Mouse (Mus musculus): ENCODE measurements around the gene Slc4a5. TPM values are rescaled to one million over a fixed set of nuclear protein-coding genes. Genes with fewer than 3 reads are reported as not detected.
A peak's percentile ranks its signal among the peaks of the same experiment; 100 is the strongest.

The Slc4a5 gene
- polyA plus RNA-seq, 1 experiment from 2014 or later = 5.0 TPM

GRCm38 (mm10) chr6:83312021-83312420 lies 92.4 kb downstream of the Slc4a5 start:
- no peak for ATAC-seq
- DNase-seq (ENCODE audit: low spot score) = no peak
- Histone ChIP-seq H3K4me1 (ENCODE audit: insufficient read depth, low read depth, low read length) (no peaks in the 10 kb centered on the region; the same call in 1 of the 2 replicates), H3K4me3 (ENCODE audit: low read depth, low read length) (no peak overlapping the region), H3K9ac (replicated peaks; ENCODE audit: low read depth) (no peak overlapping the region), H3K4me2 (replicated peaks; ENCODE audit: low read depth, low read length) (no peak overlapping the region), H3K27me3 (replicated peaks; ENCODE audit: insufficient read depth, low read length) (no peaks in the 10 kb centered on the region), H3K36me3 (ENCODE audit: insufficient read depth, low read length) (no peaks in the 10 kb centered on the region), H3K9me3 (ENCODE audit: low read length) (no peaks in the 10 kb centered on the region), H3K27ac (ENCODE audit: low read length) (no peak overlapping the region)
- WGBS = 78% methylated on average over 7 of the region's 7 CpGs
- no peak for TF ChIP-seq CTCF (IDR thresholded peaks at IDR 0.05)
- no peak for TF ChIP-seq EP300 (IDR thresholded peaks at IDR 0.05)

DNA sequence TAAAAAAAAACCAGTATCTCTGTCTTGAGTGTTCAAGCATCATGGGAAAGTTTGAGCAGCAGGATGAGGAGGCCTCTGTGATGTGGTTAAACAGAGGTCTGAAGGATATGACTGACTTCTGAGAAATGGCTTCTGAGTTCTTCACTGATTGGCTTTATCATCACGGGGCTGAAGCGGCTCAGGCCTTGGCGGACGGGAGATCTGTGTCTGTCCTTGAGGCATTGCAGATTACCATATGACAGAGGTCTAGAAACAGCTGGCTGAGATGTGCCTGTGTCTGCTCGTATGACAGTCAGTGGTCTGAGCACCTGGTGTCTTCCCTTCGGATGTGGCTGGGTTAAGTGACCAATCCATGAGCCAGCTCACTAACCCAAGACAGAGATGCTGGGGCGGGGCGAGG lies 92.9 kb downstream of the Slc4a5 start:
- TF ChIP-seq CTCF (IDR thresholded peaks at IDR 0.05) = no peak
- no peak for TF ChIP-seq EP300 (IDR thresholded peaks at IDR 0.05)
- Histone ChIP-seq H3K4me1 (ENCODE audit: insufficient read depth, low read depth, low read length) (no peaks in the 10 kb centered on the region; the same call in 1 of the 2 replicates), H3K27ac (ENCODE audit: low read length) (no peak overlapping the region), H3K27me3 (replicated peaks; ENCODE audit: insufficient read depth, low read length) (no peaks in the 10 kb centered on the region), H3K9ac (replicated peaks; ENCODE audit: low read depth) (no peak overlapping the region), H3K36me3 (ENCODE audit: insufficient read depth, low read length) (no peaks in the 10 kb centered on the region), H3K4me2 (replicated peaks; ENCODE audit: low read depth, low read length) (no peak overlapping the region), H3K9me3 (ENCODE audit: low read length) (no peaks in the 10 kb centered on the region), H3K4me3 (ENCODE audit: low read depth, low read length) (no peak overlapping the region)
- WGBS = 84% methylated on average over 8 of the region's 8 CpGs
- no peak for DNase-seq (ENCODE audit: low spot score)
- ATAC-seq = no peak

DNA sequence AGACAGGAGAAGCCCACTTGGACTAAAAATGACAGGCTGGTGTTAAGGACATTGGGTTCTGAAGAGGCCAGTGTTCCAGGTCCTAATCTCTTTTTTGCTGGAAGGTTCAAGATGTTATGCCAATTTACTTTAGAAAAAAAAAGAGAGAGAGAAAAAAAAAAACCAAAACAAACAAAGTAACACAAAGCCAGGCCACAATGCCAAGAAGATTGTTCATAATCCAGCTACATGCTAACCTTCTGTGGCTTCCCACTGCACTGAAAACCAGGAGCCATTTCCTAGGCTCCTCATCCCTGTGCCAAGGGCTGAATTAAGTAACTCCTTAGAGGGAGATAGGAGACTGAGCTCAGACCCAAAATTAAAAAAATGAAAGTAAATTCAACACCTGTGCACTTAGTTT lies 95.7 kb downstream of the Slc4a5 start:
- Histone ChIP-seq H3K36me3 (ENCODE audit: insufficient read depth, low read length) (no peaks in the 10 kb centered on the region), H3K27me3 (replicated peaks; ENCODE audit: insufficient read depth, low read length) (no peaks in the 10 kb centered on the region), H3K4me1 (ENCODE audit: insufficient read depth, low read depth, low read length) (no peaks in the 10 kb centered on the region; the same call in 1 of the 2 replicates), H3K9me3 (ENCODE audit: low read length) (no peaks in the 10 kb centered on the region), H3K4me2 (replicated peaks; ENCODE audit: low read depth, low read length) (no peak overlapping the region), H3K27ac (ENCODE audit: low read length) (no peak overlapping the region), H3K9ac (replicated peaks; ENCODE audit: low read depth) (no peak overlapping the region), H3K4me3 (ENCODE audit: low read depth, low read length) (no peak overlapping the region)
- TF ChIP-seq EP300 (IDR thresholded peaks at IDR 0.05) (no peak), CTCF (IDR thresholded peaks at IDR 0.05) (no peak)
- ATAC-seq = no peak
- no peak for DNase-seq (ENCODE audit: low spot score)

DNA sequence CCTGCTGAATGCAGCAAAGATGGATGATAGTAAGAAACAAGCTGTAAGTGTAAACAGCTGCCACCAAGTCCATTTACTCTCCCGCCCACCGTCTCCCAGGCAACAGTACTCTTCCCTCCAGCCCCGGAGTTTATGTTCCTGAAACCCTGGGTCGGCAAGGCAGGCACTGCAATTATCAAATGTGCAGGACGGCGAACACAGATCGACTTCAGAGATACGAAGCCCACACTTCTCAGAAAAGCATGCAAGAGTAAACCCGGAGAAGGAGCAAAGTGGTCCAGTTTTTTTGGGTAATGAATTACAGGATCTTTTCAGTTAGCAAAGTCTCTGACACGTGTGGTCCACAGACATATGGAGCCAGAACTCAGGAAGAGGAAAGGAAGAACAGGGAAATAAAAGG lies 96.4 kb downstream of the Slc4a5 start:
- peak overlapping the region; percentile 4; the same call in 1 of the 2 replicates for H3K4me2 ChIP-seq (replicated peaks; ENCODE audit: low read depth, low read length)
- H3K4me3 ChIP-seq (ENCODE audit: low read depth, low read length) = no peak overlapping the region
- WGBS = 6% methylated on average over 10 of the region's 10 CpGs
- H3K9ac ChIP-seq (replicated peaks; ENCODE audit: low read depth) = no peak overlapping the region
- no peaks in the 10 kb centered on the region for H3K9me3 ChIP-seq (ENCODE audit: low read length)
- no peaks in the 10 kb centered on the region; the same call in 1 of the 2 replicates for H3K4me1 ChIP-seq (ENCODE audit: insufficient read depth, low read depth, low read length)
- ATAC-seq (no peak), DNase-seq (ENCODE audit: low spot score) (no peak)
- H3K36me3 ChIP-seq (ENCODE audit: insufficient read depth, low read length) = no peaks in the 10 kb centered on the region
- no peaks in the 10 kb centered on the region for H3K27me3 ChIP-seq (replicated peaks; ENCODE audit: insufficient read depth, low read length)
- no peak overlapping the region for H3K27ac ChIP-seq (ENCODE audit: low read length)
- TF ChIP-seq CTCF (IDR thresholded peaks at IDR 0.05) (no peak), EP300 (IDR thresholded peaks at IDR 0.05) (no peak)

GRCm38 (mm10) chr6:83317108-83317741 lies 97.6 kb downstream of the Slc4a5 start:
- no peaks in the 10 kb centered on the region; the same call in 1 of the 2 replicates for H3K4me1 ChIP-seq (ENCODE audit: insufficient read depth, low read depth, low read length)
- peak overlapping the region; percentile 71 for H3K4me3 ChIP-seq (ENCODE audit: low read depth, low read length)
- no peaks in the 10 kb centered on the region for H3K36me3 ChIP-seq (ENCODE audit: insufficient read depth, low read length)
- WGBS = under 1% methylated on average over 46 of the region's 52 CpGs
- no peaks in the 10 kb centered on the region for H3K27me3 ChIP-seq (replicated peaks; ENCODE audit: insufficient read depth, low read length)
- peak overlapping the region; percentile 99 for H3K4me2 ChIP-seq (replicated peaks; ENCODE audit: low read depth, low read length)
- H3K27ac ChIP-seq (ENCODE audit: low read length) = no peak overlapping the region
- peak; percentile 93 for DNase-seq (ENCODE audit: low spot score)
- H3K9ac ChIP-seq (replicated peaks; ENCODE audit: low read depth) = peak overlapping the region; percentile 36; the same call in 1 of the 2 replicates
- no peaks in the 10 kb centered on the region for H3K9me3 ChIP-seq (ENCODE audit: low read length)
- TF ChIP-seq EP300 (IDR thresholded peaks at IDR 0.05) (no peak), CTCF (IDR thresholded peaks at IDR 0.05) (peak; percentile 73)
- peak; percentile 99 for ATAC-seq

GRCm38 (mm10) chr6:83321927-83322326 lies 102.3 kb downstream of the Slc4a5 start:
- Histone ChIP-seq H3K27me3 (replicated peaks; ENCODE audit: insufficient read depth, low read length) (no peaks in the 10 kb centered on the region), H3K4me3 (ENCODE audit: low read depth, low read length) (no peak overlapping the region), H3K4me2 (replicated peaks; ENCODE audit: low read depth, low read length) (no peak overlapping the region), H3K9me3 (ENCODE audit: low read length) (no peaks in the 10 kb centered on the region), H3K4me1 (ENCODE audit: insufficient read depth, low read depth, low read length) (peaks cover 6% of the 10 kb centered on the region; the same call in 1 of the 2 replicates), H3K9ac (replicated peaks; ENCODE audit: low read depth) (no peak overlapping the region), H3K36me3 (ENCODE audit: insufficient read depth, low read length) (no peaks in the 10 kb centered on the region), H3K27ac (ENCODE audit: low read length) (no peak overlapping the region)
- WGBS = 33% methylated on average over 1 of the region's 1 CpGs
- TF ChIP-seq CTCF (IDR thresholded peaks at IDR 0.05) (no peak), EP300 (IDR thresholded peaks at IDR 0.05) (no peak)
- DNase-seq (ENCODE audit: low spot score) (no peak), ATAC-seq (no peak)
